Mouse (Mus musculus) right cerebral cortex, adult 2 months (tissue): ENCODE data around the gene Zc3hav1.

Source experiments
- DNase-seq, 2 experiments: peaks; one replicate each; pipeline ENCODE4 v3.0.0; 2021 to 2022; ENCODE audit warnings: low spot score in 2 of 2

Gene Zc3hav1

GRCm38 (mm10) chr6:38297580-38298245 lies 56.7 kb downstream of the Zc3hav1 start:
- no peak for DNase-seq

- DNase-seq = no peak
Observed at GRCm38 (mm10) chr6:38293708-38294107, 60.7 kb downstream of the Zc3hav1 start.

- DNase-seq = no peak
Observed at GRCm38 (mm10) chr6:38292871-38293646, 61.3 kb downstream of the Zc3hav1 start.

GRCm38 (mm10) chr6:38284422-38284821 lies 70.0 kb downstream of the Zc3hav1 start:
- no peak for DNase-seq

GRCm38 (mm10) chr6:38264466-38264865 lies 89.9 kb downstream of the Zc3hav1 start:
- no peak for DNase-seq

- DNase-seq = peak; percentile 72 to 77
Observed at GRCm38 (mm10) chr6:38263393-38264159, 90.8 kb downstream of the Zc3hav1 start.

- no peak for DNase-seq
Observed at GRCm38 (mm10) chr6:38261877-38262276, 92.5 kb downstream of the Zc3hav1 start.

- DNase-seq = no peak
Observed at GRCm38 (mm10) chr6:38257506-38257905, 96.9 kb downstream of the Zc3hav1 start.

GRCm38 (mm10) chr6:38256793-38257192 lies 97.6 kb downstream of the Zc3hav1 start:
- no peak for DNase-seq

- no peak for DNase-seq
Observed at GRCm38 (mm10) chr6:38255794-38256193, 98.6 kb downstream of the Zc3hav1 start.
